Mouse (Mus musculus): ENCODE data around the gene Snx21. TPM values are rescaled to one million over a fixed set of nuclear protein-coding genes. Genes with fewer than 3 reads are reported as not detected.

The Snx21 gene
- polyA plus RNA-seq, 1 experiment from 2014 or later: 24.4 TPM

GRCm38 (mm10) chr2:164786388-164786885 lies 814 bp downstream of the Snx21 start:
- peak overlapping the region; percentile 82 for H3K4me2 ChIP-seq (replicated peaks; ENCODE audit: low read depth, low read length)
- H3K36me3 ChIP-seq (ENCODE audit: control insufficient read depth, insufficient read depth, low read length): peaks cover 9% of the 10 kb centered on the region; the same call in 1 of the 2 replicates
- WGBS: 6% methylated on average over 15 of the region's 15 CpGs
- peak overlapping the region; percentile 86; the same call in 1 of the 2 replicates for H3K27ac ChIP-seq (ENCODE audit: low read length)
- H3K4me1 ChIP-seq (ENCODE audit: control insufficient read depth, insufficient read depth, low read length): peaks cover 8% of the 10 kb centered on the region; the same call in 1 of the 2 replicates
- peak overlapping the region; percentile 64 for H3K9ac ChIP-seq (replicated peaks; ENCODE audit: low read depth, low read length)
- no peaks in the 10 kb centered on the region for H3K27me3 ChIP-seq (ENCODE audit: control insufficient read depth, insufficient read depth, low read length)
- H3K4me3 ChIP-seq (ENCODE audit: low read depth, low read length): peak overlapping the region; percentile 66
- H3K9me3 ChIP-seq (ENCODE audit: control insufficient read depth, low read depth, low read length): no peaks in the 10 kb centered on the region
- ATAC-seq (ENCODE audit: insufficient number of reproducible peaks, insufficient read depth, low FRiP score, low read depth): peak; percentile 3; the same call in 1 of the 2 replicates

GRCm38 (mm10) chr2:164787032-164787431 lies 1.4 kb downstream of the Snx21 start:
- Histone ChIP-seq H3K27ac (ENCODE audit: low read length) (no peak overlapping the region; the same call in 1 of the 2 replicates), H3K36me3 (ENCODE audit: control insufficient read depth, insufficient read depth, low read length) (peaks cover 15% of the 10 kb centered on the region), H3K27me3 (ENCODE audit: control insufficient read depth, insufficient read depth, low read length) (no peaks in the 10 kb centered on the region), H3K9ac (replicated peaks; ENCODE audit: low read depth, low read length) (no peak overlapping the region), H3K9me3 (ENCODE audit: control insufficient read depth, low read depth, low read length) (no peaks in the 10 kb centered on the region), H3K4me3 (ENCODE audit: low read depth, low read length) (peak overlapping the region; percentile 66), H3K4me2 (replicated peaks; ENCODE audit: low read depth, low read length) (peak overlapping the region; percentile 82), H3K4me1 (ENCODE audit: control insufficient read depth, insufficient read depth, low read length) (peaks cover 8% of the 10 kb centered on the region; the same call in 1 of the 2 replicates)
- 88% methylated on average over 3 of the region's 3 CpGs for WGBS
- ATAC-seq (ENCODE audit: insufficient number of reproducible peaks, insufficient read depth, low FRiP score, low read depth): no peak

DNA sequence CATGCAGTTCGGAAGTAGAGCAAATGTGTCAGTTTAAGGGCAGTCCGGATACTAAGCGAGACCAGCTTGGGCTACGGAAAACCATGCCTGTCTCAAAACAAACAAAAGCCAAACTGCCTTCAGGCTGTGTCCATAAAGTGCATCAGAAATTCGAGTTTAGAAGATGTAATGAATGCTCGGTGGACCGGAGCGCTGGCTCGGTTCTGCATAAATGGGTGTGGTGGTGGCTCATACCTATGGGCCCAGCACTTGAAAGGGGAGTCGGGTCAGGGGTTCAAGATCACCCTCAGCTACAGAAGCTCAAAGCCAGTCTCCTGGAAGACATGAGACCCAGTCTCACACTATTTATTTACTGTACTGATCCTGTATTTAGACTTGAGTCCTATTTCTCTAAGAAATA lies 2.2 kb downstream of the Snx21 start:
- no peak for ATAC-seq (ENCODE audit: insufficient number of reproducible peaks, insufficient read depth, low FRiP score, low read depth)
- Histone ChIP-seq H3K27ac (ENCODE audit: low read length) (no peak overlapping the region), H3K36me3 (ENCODE audit: control insufficient read depth, insufficient read depth, low read length) (peaks cover 22% of the 10 kb centered on the region), H3K4me2 (replicated peaks; ENCODE audit: low read depth, low read length) (no peak overlapping the region), H3K9ac (replicated peaks; ENCODE audit: low read depth, low read length) (no peak overlapping the region), H3K9me3 (ENCODE audit: control insufficient read depth, low read depth, low read length) (no peaks in the 10 kb centered on the region), H3K27me3 (ENCODE audit: control insufficient read depth, insufficient read depth, low read length) (no peaks in the 10 kb centered on the region), H3K4me3 (ENCODE audit: low read depth, low read length) (no peak overlapping the region), H3K4me1 (ENCODE audit: control insufficient read depth, insufficient read depth, low read length) (peaks cover 8% of the 10 kb centered on the region; the same call in 1 of the 2 replicates)
- WGBS: 80% methylated on average over 10 of the region's 10 CpGs

DNA sequence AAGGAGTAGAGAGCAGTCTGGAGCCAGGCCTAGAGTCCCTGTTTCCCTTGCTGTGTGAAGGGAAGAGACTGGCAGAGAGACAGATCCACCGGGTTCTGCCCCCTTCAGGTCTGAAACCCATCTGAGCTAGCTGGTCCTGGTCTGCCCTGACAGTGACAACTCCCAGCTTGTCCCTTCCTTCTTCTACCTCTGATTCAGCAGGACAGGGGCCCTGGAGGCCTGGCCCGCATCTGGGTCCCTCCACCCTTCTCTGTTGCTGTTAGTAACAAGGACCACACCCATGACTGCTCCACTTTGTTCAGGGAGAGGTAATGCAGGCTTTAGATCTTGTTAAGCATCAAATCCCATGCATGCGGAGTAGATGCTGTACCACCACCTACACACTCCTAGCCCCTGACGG lies 2.8 kb downstream of the Snx21 start:
- Histone ChIP-seq H3K4me3 (ENCODE audit: low read depth, low read length) (no peak overlapping the region), H3K27me3 (ENCODE audit: control insufficient read depth, insufficient read depth, low read length) (no peaks in the 10 kb centered on the region), H3K9ac (replicated peaks; ENCODE audit: low read depth, low read length) (no peak overlapping the region), H3K9me3 (ENCODE audit: control insufficient read depth, low read depth, low read length) (no peaks in the 10 kb centered on the region), H3K36me3 (ENCODE audit: control insufficient read depth, insufficient read depth, low read length) (peaks cover 27% of the 10 kb centered on the region), H3K4me2 (replicated peaks; ENCODE audit: low read depth, low read length) (no peak overlapping the region), H3K27ac (ENCODE audit: low read length) (no peak overlapping the region), H3K4me1 (ENCODE audit: control insufficient read depth, insufficient read depth, low read length) (peaks cover 8% of the 10 kb centered on the region; the same call in 1 of the 2 replicates)
- 60% methylated on average over 4 of the region's 4 CpGs for WGBS
- ATAC-seq (ENCODE audit: insufficient number of reproducible peaks, insufficient read depth, low FRiP score, low read depth): no peak

GRCm38 (mm10) chr2:164790451-164790850 lies 4.8 kb downstream of the Snx21 start:
- Histone ChIP-seq H3K9ac (replicated peaks; ENCODE audit: low read depth, low read length) (no peak overlapping the region), H3K4me3 (ENCODE audit: low read depth, low read length) (no peak overlapping the region), H3K27ac (ENCODE audit: low read length) (no peak overlapping the region), H3K4me1 (ENCODE audit: control insufficient read depth, insufficient read depth, low read length) (peaks cover 3% of the 10 kb centered on the region; the same call in 1 of the 2 replicates), H3K9me3 (ENCODE audit: control insufficient read depth, low read depth, low read length) (no peaks in the 10 kb centered on the region), H3K4me2 (replicated peaks; ENCODE audit: low read depth, low read length) (no peak overlapping the region), H3K27me3 (ENCODE audit: control insufficient read depth, insufficient read depth, low read length) (no peaks in the 10 kb centered on the region), H3K36me3 (ENCODE audit: control insufficient read depth, insufficient read depth, low read length) (peaks cover 36% of the 10 kb centered on the region)
- ATAC-seq (ENCODE audit: insufficient number of reproducible peaks, insufficient read depth, low FRiP score, low read depth): no peak
- WGBS: 65% methylated on average over 4 of the region's 4 CpGs

DNA sequence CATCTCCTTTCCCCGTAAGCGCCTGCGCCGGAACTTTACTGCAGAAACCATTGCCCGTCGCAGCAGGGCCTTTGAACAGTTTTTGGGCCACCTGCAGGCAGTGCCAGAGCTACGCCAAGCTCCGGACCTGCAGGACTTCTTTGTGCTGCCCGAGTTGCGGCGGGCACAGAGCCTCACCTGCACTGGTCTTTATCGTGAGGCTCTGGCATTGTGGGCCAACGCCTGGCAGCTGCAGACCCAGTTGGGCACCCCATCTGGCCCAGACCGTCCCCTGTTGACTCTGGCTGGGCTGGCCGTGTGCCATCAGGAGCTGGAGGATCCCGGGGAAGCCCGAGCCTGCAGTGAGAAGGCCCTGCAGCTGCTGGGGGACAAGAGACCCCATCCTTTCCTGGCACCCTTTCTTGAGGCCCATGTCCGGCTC lies 6.2 kb downstream of the Snx21 start:
- H3K27ac ChIP-seq (ENCODE audit: low read length): no peak overlapping the region
- ATAC-seq (ENCODE audit: insufficient number of reproducible peaks, insufficient read depth, low FRiP score, low read depth): no peak
- H3K4me1 ChIP-seq (ENCODE audit: control insufficient read depth, insufficient read depth, low read length): peaks cover 3% of the 10 kb centered on the region; the same call in 1 of the 2 replicates
- no peak overlapping the region for H3K4me3 ChIP-seq (ENCODE audit: low read depth, low read length)
- H3K36me3 ChIP-seq (ENCODE audit: control insufficient read depth, insufficient read depth, low read length): peaks cover 43% of the 10 kb centered on the region
- H3K9me3 ChIP-seq (ENCODE audit: control insufficient read depth, low read depth, low read length): no peaks in the 10 kb centered on the region
- no peaks in the 10 kb centered on the region for H3K27me3 ChIP-seq (ENCODE audit: control insufficient read depth, insufficient read depth, low read length)
- no peak overlapping the region for H3K9ac ChIP-seq (replicated peaks; ENCODE audit: low read depth, low read length)
- WGBS: 90% methylated on average over 18 of the region's 18 CpGs
- H3K4me2 ChIP-seq (replicated peaks; ENCODE audit: low read depth, low read length): no peak overlapping the region

GRCm38 (mm10) chr2:164792400-164793190 lies 7.0 kb downstream of the Snx21 start:
- WGBS: 93% methylated on average over 12 of the region's 12 CpGs

DNA sequence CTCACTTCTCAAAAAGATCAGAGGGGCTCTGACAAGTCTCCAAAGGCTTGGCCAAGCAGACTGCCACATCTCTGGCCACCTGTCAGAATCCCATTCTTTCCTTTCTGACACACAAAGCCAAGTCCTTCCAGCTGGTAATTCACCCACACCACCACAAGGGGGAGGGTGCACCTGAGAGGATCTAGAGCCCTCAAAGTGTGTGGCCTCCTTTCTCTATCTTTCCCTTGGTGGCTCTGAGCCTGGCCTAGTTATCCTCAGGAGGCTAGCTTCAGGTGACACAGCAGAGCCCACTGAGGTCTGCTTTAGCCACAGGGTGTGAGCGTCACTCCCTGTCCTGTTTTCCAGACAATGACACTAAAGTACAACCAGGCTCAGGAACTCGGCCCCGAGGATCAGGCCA lies 7.6 kb downstream of the Snx21 start:
- Histone ChIP-seq H3K4me2 (replicated peaks; ENCODE audit: low read depth, low read length) (no peak overlapping the region), H3K36me3 (ENCODE audit: control insufficient read depth, insufficient read depth, low read length) (peaks cover 54% of the 10 kb centered on the region)
- ATAC-seq (ENCODE audit: insufficient number of reproducible peaks, insufficient read depth, low FRiP score, low read depth): 0 out of 2 replicates have a peak, but pooled peaks have one; percentile 20

More at GRCm38 (mm10) chr2:164792400-164793190, 7.0 kb downstream of the Snx21 start:
- no peak overlapping the region for H3K9ac ChIP-seq (replicated peaks; ENCODE audit: low read depth, low read length)
- H3K27ac ChIP-seq (ENCODE audit: low read length): no peak overlapping the region
- no peaks in the 10 kb centered on the region for H3K27me3 ChIP-seq (ENCODE audit: control insufficient read depth, insufficient read depth, low read length)
- H3K9me3 ChIP-seq (ENCODE audit: control insufficient read depth, low read depth, low read length): no peaks in the 10 kb centered on the region
- no peak for ATAC-seq (ENCODE audit: insufficient number of reproducible peaks, insufficient read depth, low FRiP score, low read depth)
- no peak overlapping the region for H3K4me2 ChIP-seq (replicated peaks; ENCODE audit: low read depth, low read length)
- peaks cover 48% of the 10 kb centered on the region for H3K36me3 ChIP-seq (ENCODE audit: control insufficient read depth, insufficient read depth, low read length)
- 0 out of 2 replicates have a peak, but pooled peaks cover 3% of the 10 kb centered on the region for H3K4me1 ChIP-seq (ENCODE audit: control insufficient read depth, insufficient read depth, low read length)
- no peak overlapping the region for H3K4me3 ChIP-seq (ENCODE audit: low read depth, low read length)

More for the DNA sequence above, 7.6 kb downstream of the Snx21 start:
- no peak overlapping the region for H3K4me3 ChIP-seq (ENCODE audit: low read depth, low read length)
- 0 out of 2 replicates have a peak, but pooled peaks cover 2% of the 10 kb centered on the region for H3K4me1 ChIP-seq (ENCODE audit: control insufficient read depth, insufficient read depth, low read length)
- H3K27me3 ChIP-seq (ENCODE audit: control insufficient read depth, insufficient read depth, low read length): no peaks in the 10 kb centered on the region
- H3K27ac ChIP-seq (ENCODE audit: low read length): no peak overlapping the region
- no peaks in the 10 kb centered on the region for H3K9me3 ChIP-seq (ENCODE audit: control insufficient read depth, low read depth, low read length)
- no peak overlapping the region for H3K9ac ChIP-seq (replicated peaks; ENCODE audit: low read depth, low read length)
- 73% methylated on average over 3 of the region's 3 CpGs for WGBS

Measured in stomach, embryonic 14.5 days (tissue).